In genomic region chr9:96483648-96484047, GRCm38 (mm10) we compare ENCODE assay signal across 24 mouse cellular contexts. TPM values are rescaled to one million over a fixed set of nuclear protein-coding genes. Genes with fewer than 3 reads are reported as not detected.
"Had no signal": no experiment of that assay in that cellular context is flagged by ENCODE, and none has a peak within 500 bp of the region (broad histone marks: within the 10 kb centered on the region; RNA-seq: fewer than 3 reads in every experiment).

No protein-coding gene starts in this region.

- H3K27me3 ChIP-seq: intestine, embryonic 15.5 days; kidney, embryonic 15.5 days; limb, embryonic 12.5 days; limb, embryonic 15.5 days; liver, embryonic 15.5 days had no signal

- H3K4me2 ChIP-seq: intestine, embryonic 15.5 days; kidney, embryonic 15.5 days; limb, embryonic 12.5 days; limb, embryonic 15.5 days; liver, embryonic 11.5 days; liver, embryonic 15.5 days had no signal

- H3K4me3 ChIP-seq: intestine, embryonic 15.5 days; kidney, embryonic 15.5 days; limb, embryonic 12.5 days; limb, embryonic 15.5 days; liver, embryonic 15.5 days; megakaryocyte, embryonic 14.5 days; midbrain, embryonic 10.5 days had no signal

- H3K9me3 ChIP-seq: intestine, embryonic 15.5 days; kidney, embryonic 15.5 days; limb, embryonic 12.5 days; limb, embryonic 15.5 days; liver, embryonic 15.5 days; megakaryocyte, embryonic 14.5 days; midbrain, embryonic 10.5 days had no signal

- H3K4me1 ChIP-seq: intestine, embryonic 15.5 days; kidney, embryonic 15.5 days; limb, embryonic 12.5 days had no signal

- ATAC-seq: intestine, embryonic 15.5 days; midbrain, embryonic 16.5 days had no signal

- H3K9ac ChIP-seq: intestine, embryonic 15.5 days; kidney, embryonic 15.5 days; limb, embryonic 12.5 days; limb, embryonic 15.5 days; liver, embryonic 15.5 days had no signal

- H3K27ac ChIP-seq: intestine, embryonic 15.5 days; kidney, embryonic 15.5 days; limb, embryonic 12.5 days; limb, embryonic 15.5 days; liver, embryonic 15.5 days; midbrain, embryonic 10.5 days; stomach, postnatal 0 days had no signal

- H3K36me3 ChIP-seq: intestine, embryonic 15.5 days; kidney, embryonic 15.5 days; limb, embryonic 12.5 days; limb, embryonic 15.5 days; liver, embryonic 15.5 days; midbrain, embryonic 10.5 days had no signal

- DNase-seq: kidney, adult 11 months; kidney, adult 8-10 months; kidney, postnatal 10 days; kidney, postnatal 36 days; left cerebral cortex, postnatal 4 days; lung, adult 2 months; lung, postnatal 4 days; thymus, postnatal 25 days had no signal

RNA-seq across cellular contexts. Expression of gene Gm28729, which starts 41.4 kb away (rescaled TPM):
- polyA plus RNA-seq: intestine, embryonic 15.5 days; kidney, embryonic 15.5 days; limb, embryonic 12.5 days; liver, embryonic 11.5 days; midbrain, embryonic 10.5 days; neural tube, embryonic 11.5 days; neural tube, embryonic 14.5 days; small intestine, adult 2 months; spleen, adult 2 months; stomach, embryonic 14.5 days; stomach, postnatal 0 days; thymus, postnatal 0 days had no signal
